Mouse (Mus musculus): Measurements from ENCODE around the gene Ifnar2. TPM values are rescaled to one million over a fixed set of nuclear protein-coding genes. Genes with fewer than 3 reads are reported as not detected.
A peak's percentile ranks its signal among the peaks of the same experiment; 100 is the strongest.

Gene Ifnar2
- polyA plus RNA-seq, 1 experiment from 2014 or later = 41.6 TPM

DNA sequence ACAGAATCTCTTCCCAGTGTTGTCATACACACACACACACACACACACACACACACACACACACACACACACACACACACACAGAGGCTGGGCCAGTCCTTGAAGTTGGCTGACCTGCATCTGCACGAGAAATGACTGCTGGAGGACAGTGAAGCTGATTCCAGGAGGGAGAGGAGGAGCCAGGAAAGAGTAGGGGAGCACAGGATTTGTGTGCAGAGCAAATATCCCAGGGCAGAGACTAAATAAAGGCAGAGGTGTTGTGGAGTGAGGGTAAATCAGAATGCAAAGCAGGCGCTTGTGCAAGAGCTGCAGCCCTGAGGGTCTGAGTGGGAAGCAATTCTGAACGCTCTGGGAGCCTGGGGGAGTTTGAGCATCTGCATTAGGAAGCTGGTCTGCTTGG is 12.4 kb upstream of the Ifnar2 start:
- WGBS = 70% methylated on average over 3 of the region's 3 CpGs
- no peaks in the 10 kb centered on the region for H3K4me1 ChIP-seq
- no peak overlapping the region for H3K4me3 ChIP-seq

DNA sequence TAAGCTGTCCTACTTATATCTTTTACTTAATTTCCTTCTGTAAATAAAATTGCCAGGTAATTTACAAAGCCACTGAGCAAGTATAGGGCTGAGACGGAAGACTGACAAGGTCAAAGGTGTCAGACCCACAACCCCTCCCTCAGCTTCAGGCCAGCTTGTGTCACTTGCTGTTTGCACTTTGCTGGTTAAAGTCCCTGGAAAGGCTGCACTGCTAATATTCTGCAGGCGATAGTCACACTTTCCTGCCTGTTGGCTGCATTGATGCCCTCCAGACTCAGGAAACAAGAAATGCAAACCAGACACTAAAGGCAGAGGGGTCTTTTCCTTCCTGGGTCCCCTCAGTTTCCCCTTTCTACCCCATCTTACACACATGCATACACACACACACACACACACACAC is 10.6 kb upstream of the Ifnar2 start:
- no peak overlapping the region for H3K27ac ChIP-seq (replicated peaks)
- ATAC-seq (replicated peaks) = no peak
- WGBS = 74% methylated on average over 2 of the region's 2 CpGs

More for the DNA sequence above, 12.4 kb upstream of the Ifnar2 start:
- no peak for ATAC-seq (replicated peaks)
- H3K36me3 ChIP-seq = no peaks in the 10 kb centered on the region
- no peak overlapping the region for H3K4me2 ChIP-seq (replicated peaks)
- no peak overlapping the region for H3K9ac ChIP-seq (replicated peaks)
- no peak overlapping the region for H3K27ac ChIP-seq (replicated peaks)
- no peaks in the 10 kb centered on the region for H3K27me3 ChIP-seq
- H3K9me3 ChIP-seq = no peaks in the 10 kb centered on the region

GRCm38 (mm10) chr16:91362616-91363272 is 9.8 kb upstream of the Ifnar2 start:
- Histone ChIP-seq H3K9me3 (no peaks in the 10 kb centered on the region), H3K27ac (replicated peaks) (no peak overlapping the region), H3K36me3 (no peaks in the 10 kb centered on the region), H3K4me3 (no peak overlapping the region), H3K4me2 (replicated peaks) (no peak overlapping the region), H3K27me3 (no peaks in the 10 kb centered on the region), H3K9ac (replicated peaks) (no peak overlapping the region), H3K4me1 (no peaks in the 10 kb centered on the region)
- WGBS = 60% methylated on average over 12 of the region's 12 CpGs
- ATAC-seq (replicated peaks) = no peak

More for the DNA sequence above, 10.6 kb upstream of the Ifnar2 start:
- no peaks in the 10 kb centered on the region for H3K36me3 ChIP-seq
- no peak overlapping the region for H3K4me3 ChIP-seq
- H3K4me2 ChIP-seq (replicated peaks) = no peak overlapping the region
- no peaks in the 10 kb centered on the region for H3K4me1 ChIP-seq
- no peaks in the 10 kb centered on the region for H3K9me3 ChIP-seq
- no peaks in the 10 kb centered on the region for H3K27me3 ChIP-seq
- H3K9ac ChIP-seq (replicated peaks) = no peak overlapping the region

- Histone ChIP-seq H3K9ac (replicated peaks) (no peak overlapping the region), H3K36me3 (no peaks in the 10 kb centered on the region), H3K4me2 (replicated peaks) (no peak overlapping the region), H3K9me3 (no peaks in the 10 kb centered on the region), H3K27ac (replicated peaks) (no peak overlapping the region), H3K27me3 (no peaks in the 10 kb centered on the region), H3K4me3 (no peak overlapping the region), H3K4me1 (no peaks in the 10 kb centered on the region)
- no peak for ATAC-seq (replicated peaks)
- WGBS = 45% methylated on average over 3 of the region's 3 CpGs
Measured at GRCm38 (mm10) chr16:91363483-91363882, 9.1 kb upstream of the Ifnar2 start.

DNA sequence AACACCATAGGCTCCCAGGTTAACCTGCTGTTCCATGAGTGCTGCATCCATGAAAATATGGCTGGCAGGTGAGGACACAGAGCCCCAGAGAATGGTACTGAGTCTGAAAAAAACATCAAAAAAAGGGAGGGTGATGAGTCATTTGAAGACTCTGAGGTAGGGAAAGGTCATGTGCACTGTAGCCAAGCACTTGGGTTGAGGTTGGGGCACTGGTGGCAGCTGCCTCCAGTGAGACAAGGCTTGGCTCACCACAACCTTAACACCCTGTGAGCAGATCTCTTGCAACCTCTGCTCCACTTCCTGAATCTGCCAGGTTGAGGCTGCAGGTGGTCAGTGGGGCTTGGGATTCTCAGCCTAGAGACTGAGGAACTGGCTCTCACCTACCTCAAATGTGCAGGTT is 6.0 kb upstream of the Ifnar2 start:
- no peaks in the 10 kb centered on the region for H3K27me3 ChIP-seq
- H3K4me3 ChIP-seq = no peak overlapping the region
- H3K9ac ChIP-seq (replicated peaks) = no peak overlapping the region
- H3K27ac ChIP-seq (replicated peaks) = no peak overlapping the region
- H3K9me3 ChIP-seq = no peaks in the 10 kb centered on the region
- no peak overlapping the region for H3K4me2 ChIP-seq (replicated peaks)
- no peak for ATAC-seq (replicated peaks)
- H3K4me1 ChIP-seq = no peaks in the 10 kb centered on the region
- no peaks in the 10 kb centered on the region for H3K36me3 ChIP-seq

GRCm38 (mm10) chr16:91367066-91367465 is 5.5 kb upstream of the Ifnar2 start:
- H3K27me3 ChIP-seq = no peaks in the 10 kb centered on the region
- no peaks in the 10 kb centered on the region for H3K9me3 ChIP-seq
- no peak overlapping the region for H3K4me3 ChIP-seq
- no peak overlapping the region for H3K4me2 ChIP-seq (replicated peaks)
- H3K9ac ChIP-seq (replicated peaks) = no peak overlapping the region
- no peaks in the 10 kb centered on the region for H3K4me1 ChIP-seq
- H3K27ac ChIP-seq (replicated peaks) = no peak overlapping the region
- no peaks in the 10 kb centered on the region for H3K36me3 ChIP-seq
- no peak for ATAC-seq (replicated peaks)
- WGBS = 96% methylated on average over 2 of the region's 2 CpGs

DNA sequence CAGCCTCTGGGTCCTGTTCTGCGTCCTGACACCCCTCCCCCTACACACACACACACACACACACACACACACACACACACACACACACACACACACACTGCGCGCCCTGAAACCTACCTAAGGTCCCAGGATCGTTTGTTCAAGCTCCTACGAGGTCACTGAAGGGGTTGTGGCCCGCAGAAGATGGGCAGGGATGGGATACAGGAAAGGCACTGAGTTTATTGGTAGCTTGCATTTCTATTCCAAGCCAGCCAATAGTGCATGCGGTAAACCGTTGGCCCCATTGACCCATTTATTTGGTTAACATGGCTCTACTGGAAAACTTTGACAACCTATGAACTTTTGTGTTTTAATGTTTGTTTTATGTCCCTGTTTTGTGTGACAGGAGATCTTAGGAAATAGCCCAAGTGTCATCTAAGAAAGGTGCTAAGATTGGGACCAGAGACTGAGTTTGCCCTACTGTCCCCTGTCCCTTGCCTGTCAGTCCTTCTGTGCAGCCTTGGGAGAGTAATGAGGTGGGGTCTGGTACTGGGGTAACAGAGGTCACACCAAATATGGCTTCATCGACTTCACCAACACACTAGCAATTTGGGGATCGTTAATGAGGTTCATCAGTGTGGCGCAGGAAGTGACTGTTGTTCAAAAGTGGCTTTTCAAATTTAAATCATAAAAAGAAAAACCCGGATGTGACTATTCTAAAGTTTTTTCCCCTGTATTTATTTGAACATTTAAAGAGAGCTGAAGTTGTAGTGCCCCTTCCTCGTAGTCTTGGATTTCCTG is 1.1 kb downstream of the Ifnar2 start:
- Histone ChIP-seq H3K9ac (replicated peaks) (peak overlapping the region; percentile 90), H3K4me2 (replicated peaks) (peak overlapping the region; percentile 69), H3K36me3 (no peaks in the 10 kb centered on the region), H3K27ac (replicated peaks) (peak overlapping the region; percentile 95), H3K27me3 (no peaks in the 10 kb centered on the region), H3K9me3 (no peaks in the 10 kb centered on the region), H3K4me1 (peaks cover 22% of the 10 kb centered on the region), H3K4me3 (peak overlapping the region; percentile 89)
- ATAC-seq (replicated peaks) = no peak
- WGBS = 42% methylated on average over 13 of the region's 13 CpGs

DNA sequence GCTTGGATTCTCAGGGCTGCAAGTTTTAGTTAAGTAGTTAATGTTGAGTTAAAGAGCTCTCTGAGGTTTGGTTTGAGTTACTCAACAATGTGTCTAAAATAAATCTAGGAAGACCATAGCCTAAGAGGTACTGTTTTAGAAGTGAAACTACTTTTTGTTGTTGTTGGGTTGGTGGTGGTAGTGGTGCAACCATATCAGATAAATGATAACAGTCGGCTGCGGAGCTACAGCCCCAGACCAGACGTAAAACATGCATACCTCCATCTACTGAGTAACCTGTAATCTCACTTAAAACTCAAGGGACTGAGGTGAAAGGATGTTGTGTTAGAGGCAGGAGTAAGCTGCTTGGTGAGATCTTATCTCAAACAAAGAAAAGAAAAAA is 1.7 kb downstream of the Ifnar2 start:
- H3K36me3 ChIP-seq = no peaks in the 10 kb centered on the region
- H3K4me1 ChIP-seq = peaks cover 28% of the 10 kb centered on the region
- 0 out of 2 replicates have a peak overlapping the region, but pooled peaks have one; percentile 69 for H3K4me2 ChIP-seq (replicated peaks)
- no peaks in the 10 kb centered on the region for H3K9me3 ChIP-seq
- H3K27me3 ChIP-seq = no peaks in the 10 kb centered on the region
- 90% methylated on average over 3 of the region's 3 CpGs for WGBS
- no peak overlapping the region for H3K27ac ChIP-seq (replicated peaks)
- no peak for ATAC-seq (replicated peaks)
- H3K4me3 ChIP-seq = no peak overlapping the region
- no peak overlapping the region for H3K9ac ChIP-seq (replicated peaks)

- no peak overlapping the region for H3K4me3 ChIP-seq
- H3K36me3 ChIP-seq = peaks cover 1% of the 10 kb centered on the region; the same call in 1 of the 2 replicates
- no peaks in the 10 kb centered on the region for H3K9me3 ChIP-seq
- peak overlapping the region; percentile 58 for H3K27ac ChIP-seq (replicated peaks)
- H3K4me1 ChIP-seq = peaks cover 30% of the 10 kb centered on the region
- no peak overlapping the region for H3K4me2 ChIP-seq (replicated peaks)
- ATAC-seq (replicated peaks) = no peak
- WGBS = 87% methylated on average over 10 of the region's 10 CpGs
- no peaks in the 10 kb centered on the region for H3K27me3 ChIP-seq
- no peak overlapping the region for H3K9ac ChIP-seq (replicated peaks)
Measured at GRCm38 (mm10) chr16:91376701-91377100, 4.1 kb downstream of the Ifnar2 start.

DNA sequence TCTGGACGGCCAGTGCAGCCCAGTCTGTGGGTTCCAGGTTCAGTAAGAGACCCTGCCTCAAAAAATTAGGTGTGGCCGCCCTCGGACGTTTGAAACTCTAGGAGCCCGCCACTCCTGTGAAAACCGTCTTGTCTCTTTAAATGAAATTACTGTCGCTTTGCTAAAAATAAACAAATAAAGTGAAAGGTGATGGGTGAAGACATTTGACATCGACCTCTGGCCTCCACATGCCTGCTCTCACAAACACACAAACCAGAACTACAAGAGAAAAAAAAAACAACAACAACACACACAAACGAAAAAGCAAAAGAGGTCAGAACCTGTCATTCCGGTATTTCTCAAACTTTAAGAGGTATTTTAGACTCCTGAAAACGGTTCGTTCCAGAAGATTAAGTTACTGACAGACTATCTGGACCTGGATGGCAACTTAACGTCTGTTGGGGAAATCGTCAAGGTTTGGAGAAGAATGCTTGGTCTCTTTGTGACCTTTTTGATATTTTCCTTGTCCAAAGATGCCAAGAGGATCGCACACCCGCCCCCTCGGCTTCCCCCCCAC is 5.9 kb downstream of the Ifnar2 start:
- Histone ChIP-seq H3K9ac (replicated peaks) (no peak overlapping the region), H3K4me2 (replicated peaks) (no peak overlapping the region), H3K27ac (replicated peaks) (peak overlapping the region; percentile 47; the same call in 1 of the 2 replicates), H3K4me3 (no peak overlapping the region), H3K36me3 (peaks cover 5% of the 10 kb centered on the region; the same call in 1 of the 2 replicates), H3K27me3 (no peaks in the 10 kb centered on the region), H3K4me1 (peaks cover 25% of the 10 kb centered on the region), H3K9me3 (no peaks in the 10 kb centered on the region)
- ATAC-seq (replicated peaks) = no peak
- WGBS = 60% methylated on average over 17 of the region's 17 CpGs

GRCm38 (mm10) chr16:91378991-91379390 is 6.4 kb downstream of the Ifnar2 start:
- no peak overlapping the region for H3K9ac ChIP-seq (replicated peaks)
- H3K4me2 ChIP-seq (replicated peaks) = no peak overlapping the region
- H3K9me3 ChIP-seq = no peaks in the 10 kb centered on the region
- peaks cover 5% of the 10 kb centered on the region; the same call in 1 of the 2 replicates for H3K36me3 ChIP-seq
- H3K27ac ChIP-seq (replicated peaks) = peak overlapping the region; percentile 47
- no peak overlapping the region for H3K4me3 ChIP-seq
- peak; percentile 68 for ATAC-seq (replicated peaks)
- no peaks in the 10 kb centered on the region for H3K27me3 ChIP-seq
- 11% methylated on average over 9 of the region's 9 CpGs for WGBS
- H3K4me1 ChIP-seq = peaks cover 21% of the 10 kb centered on the region

GRCm38 (mm10) chr16:91379412-91379811 is 6.8 kb downstream of the Ifnar2 start:
- H3K9me3 ChIP-seq = no peaks in the 10 kb centered on the region
- no peak overlapping the region for H3K4me3 ChIP-seq
- WGBS = 16% methylated on average over 3 of the region's 3 CpGs
- no peaks in the 10 kb centered on the region for H3K27me3 ChIP-seq
- H3K27ac ChIP-seq (replicated peaks) = peak overlapping the region; percentile 47
- no peak overlapping the region for H3K4me2 ChIP-seq (replicated peaks)
- H3K36me3 ChIP-seq = peaks cover 6% of the 10 kb centered on the region; the same call in 1 of the 2 replicates
- H3K4me1 ChIP-seq = peaks cover 16% of the 10 kb centered on the region
- ATAC-seq (replicated peaks) = peak; percentile 41; the same call in 1 of the 2 replicates
- no peak overlapping the region for H3K9ac ChIP-seq (replicated peaks)
